ENCODE assay signal across 8 mouse cellular contexts in the genomic region with DNA sequence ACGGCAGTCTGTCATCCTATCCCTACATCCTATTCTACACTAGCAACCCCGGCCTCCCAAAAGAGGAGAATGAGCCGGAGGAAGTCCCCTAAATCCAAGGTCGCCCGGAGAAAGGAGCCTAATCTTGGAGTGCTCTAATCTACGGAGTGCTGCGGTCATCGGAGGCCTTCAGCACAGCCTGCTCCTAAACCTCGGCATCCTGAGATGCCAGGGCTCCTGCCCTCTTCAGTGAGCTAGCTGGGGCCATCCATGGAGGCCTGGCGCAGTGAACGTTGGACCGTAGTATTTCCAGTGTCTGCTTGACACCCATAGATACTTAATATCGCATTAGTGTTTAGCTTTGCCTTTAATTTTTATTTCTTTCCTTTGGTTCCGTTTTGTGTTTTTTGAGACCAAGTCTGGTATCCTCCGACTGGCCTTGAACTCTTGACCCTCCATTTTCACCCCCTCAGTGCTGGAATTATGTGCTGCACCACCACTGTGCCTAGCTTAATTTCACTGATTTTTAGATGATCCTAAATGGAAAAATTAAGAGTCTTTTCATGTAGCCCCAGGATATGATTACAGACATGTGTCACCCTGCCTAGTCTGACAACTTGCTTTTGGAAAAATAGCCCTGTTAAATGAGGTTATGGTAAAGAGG. TPM values are rescaled to one million over a fixed set of nuclear protein-coding genes. Genes with fewer than 3 reads are reported as not detected.
DNase-seq lines count a peak whose midpoint lies in the region; ATAC-seq and TF ChIP-seq lines count a peak whose summit lies in the region.

No protein-coding gene starts in this region.

- peak overlapping the region; percentile 97 for H3K9ac ChIP-seq in CH12.LX (ENCODE audit: insufficient read depth, low read depth)
- peak overlapping the region; percentile 99 for H3K9ac ChIP-seq in forebrain, embryonic 15.5 days (replicated peaks)
- peak overlapping the region; percentile 98 for H3K9ac ChIP-seq in liver, postnatal 0 days (replicated peaks)

- H3K79me2 ChIP-seq in CH12.LX (replicated peaks; ENCODE audit: control insufficient read depth, extremely low read depth, insufficient read depth, poor library complexity, severe bottlenecking), result peaks cover 44% of the 10 kb centered on the region

- H3K27ac ChIP-seq in gastrocnemius, adult 2 months, result peak overlapping the region; percentile 98
- peak overlapping the region; percentile 71 for H3K27ac ChIP-seq in CH12.LX (ENCODE audit: insufficient read depth, low read depth)
- peak overlapping the region; percentile 95 for H3K27ac ChIP-seq in forebrain, embryonic 15.5 days (replicated peaks)
- peak overlapping the region; percentile 96 for H3K27ac ChIP-seq in liver, postnatal 0 days (ENCODE audit: low read depth)

- no peak for TF ChIP-seq POLR2A in CH12.LX (IDR thresholded peaks at IDR 0.05; ENCODE audit: low read depth, low read length)

- TF ChIP-seq RAD21 in CH12.LX (IDR thresholded peaks at IDR 0.05; ENCODE audit: low read depth, low read length), result no peak

- H3K36me3 ChIP-seq in CH12.LX (replicated peaks in 1 of 2; ENCODE audit: control insufficient read depth in 1 of 2, insufficient read depth in 1 of 2, low read length in 1 of 2), result peaks cover 31 to 37% of the 10 kb centered on the region in 2 experiments
- peaks cover 29% of the 10 kb centered on the region for H3K36me3 ChIP-seq in forebrain, embryonic 15.5 days
- peaks cover 31% of the 10 kb centered on the region for H3K36me3 ChIP-seq in liver, postnatal 0 days (replicated peaks; ENCODE audit: insufficient read depth, low read length)

- ATAC-seq in forebrain, embryonic 15.5 days (replicated peaks), result peak; percentile 65; the same call in 1 of the 2 replicates
- ATAC-seq in liver, postnatal 0 days, result peak; percentile 35

- peaks cover 3 to 43% of the 10 kb centered on the region in 2 experiments for H3K4me1 ChIP-seq in CH12.LX (ENCODE audit: control insufficient read depth in 1 of 2, insufficient read depth in 2 of 2)
- peaks cover 38% of the 10 kb centered on the region for H3K4me1 ChIP-seq in forebrain, embryonic 15.5 days
- peaks cover 27% of the 10 kb centered on the region for H3K4me1 ChIP-seq in liver, postnatal 0 days (ENCODE audit: insufficient read depth)

- no peaks in the 10 kb centered on the region for H3K27me3 ChIP-seq in CH12.LX (replicated peaks)
- H3K27me3 ChIP-seq in forebrain, embryonic 15.5 days, result no peaks in the 10 kb centered on the region
- H3K27me3 ChIP-seq in liver, postnatal 0 days (ENCODE audit: insufficient read depth, low read length), result no peaks in the 10 kb centered on the region

- intact Hi-C loops in gastrocnemius, adult 2 months (cut with DNase I), result no loop called here

- H3K9me3 ChIP-seq in CH12.LX (replicated peaks; ENCODE audit: low read length), result no peaks in the 10 kb centered on the region
- H3K9me3 ChIP-seq in forebrain, embryonic 15.5 days, result no peaks in the 10 kb centered on the region
- H3K9me3 ChIP-seq in liver, postnatal 0 days (ENCODE audit: low read length), result no peaks in the 10 kb centered on the region

- dilution Hi-C loops in CH12.LX (cut with MboI; ENCODE audit: extremely low pct_ligation_motif_present, extremely low pct_unique_long_range_greater_than_20kb, low sequenced_read_pairs), result no loop called here

- H3K4me2 ChIP-seq in CH12.LX (ENCODE audit: insufficient read depth, low read depth, poor library complexity, severe bottlenecking), result peak overlapping the region; percentile 95
- peak overlapping the region; percentile 71 for H3K4me2 ChIP-seq in forebrain, embryonic 15.5 days (replicated peaks)
- H3K4me2 ChIP-seq in liver, postnatal 0 days (ENCODE audit: low read depth, low read length), result peak overlapping the region; percentile 82

- in situ Hi-C loops in CH12.LX (cut with MboI; ENCODE audit: low pct_ligation_motif_present, low pct_unique_long_range_greater_than_20kb, low sequenced_read_pairs), result no loop called here

- peak overlapping the region; percentile 87 for H3K4me3 ChIP-seq in gastrocnemius, adult 2 months
- H3K4me3 ChIP-seq in CH12.LX (replicated peaks in 1 of 3; ENCODE audit: low read depth in 2 of 3, low read length in 2 of 3, poor library complexity in 1 of 3), result peak overlapping the region; percentile 54 to 88 (median 71)
- peak overlapping the region; percentile 92 for H3K4me3 ChIP-seq in forebrain, embryonic 15.5 days
- peak overlapping the region; percentile 95 for H3K4me3 ChIP-seq in liver, postnatal 0 days (ENCODE audit: low read depth, low read length)

- WGBS in forebrain, embryonic 15.5 days, result 12% methylated on average over 15 of the region's 15 CpGs
- WGBS in liver, postnatal 0 days (ENCODE audit: insufficient replicate concordance), result 7% methylated on average over 15 of the region's 15 CpGs

- no peak for TF ChIP-seq EP300 in CH12.LX (IDR thresholded peaks at IDR 0.05; ENCODE audit: low read length)
- TF ChIP-seq EP300 in liver, postnatal 0 days (IDR thresholded peaks at IDR 0.05; ENCODE audit: low read depth), result peak; percentile 27; the same call in 1 of the 2 replicates

- TF ChIP-seq CTCF in gastrocnemius, adult 2 months (IDR thresholded peaks at IDR 0.05), result no peak
- TF ChIP-seq CTCF in CH12.LX (conservative IDR thresholded peaks at IDR 0.05 in 1 of 2, IDR thresholded peaks at IDR 0.05 in 1 of 2; ENCODE audit: low read depth in 2 of 2, low read length in 2 of 2), result no peak
- TF ChIP-seq CTCF in liver, postnatal 0 days (IDR thresholded peaks at IDR 0.05; ENCODE audit: low read depth), result no peak

- DNase-seq in gastrocnemius, adult 2 months, result no peak
- DNase-seq in gastrocnemius, adult 18-20 months (ENCODE audit: low spot score), result no peak
- DNase-seq in CH12.LX (ENCODE audit: extremely low read depth), result no peak
- no peak for DNase-seq in liver, postnatal 0 days
- no peak for DNase-seq in retina, embryonic 14.5 days (ENCODE audit: low spot score)
- DNase-seq in thymus, postnatal 14 days, result no peak
- no peak for DNase-seq in adrenal gland, adult 2 months

TF ChIP-seq in CH12.LX, 34 proteins besides CTCF, POLR2A, EP300 and RAD21:
- TF ChIP-seq MYC (IDR thresholded peaks at IDR 0.05; ENCODE audit: low read depth, low read length), result no peak
- TF ChIP-seq UBTF (IDR thresholded peaks at IDR 0.05; ENCODE audit: low read depth, low read length), result 0 out of 2 replicates have a peak, but pooled peaks have one; percentile 40

RNA-seq across cellular contexts. Expression of gene Hnrnpab, which starts 0.6 kb away (rescaled TPM):
- 100 to 1,000 TPM in 1 of 2 experiments, 10 to 100 TPM in 1; 95.0 to 112 TPM for total RNA-seq in gastrocnemius, adult 2 months (2021)
- 100 to 1,000 TPM; 103 to 109 TPM for total RNA-seq in gastrocnemius, adult 18-20 months (2021)
- total RNA-seq in CH12.LX (2012; rRNA removed) (893 and 1,222 TPM in 2 replicates), CH12.LX (2014; rRNA removed) (1,100 and 1,160 TPM in 2 replicates)
- polyA plus RNA-seq in CH12.LX (2012; ENCODE audit: insufficient read length, low read depth), result 2,181 and 2,430 TPM in 2 replicates
- 588 and 604 TPM in 2 replicates for polyA plus RNA-seq in forebrain, embryonic 15.5 days (2015; fragmentation: Nextera tagmentation; extraction: Ambion mirVana)
- polyA plus RNA-seq in liver, postnatal 0 days (2015; fragmentation: Nextera tagmentation; extraction: Ambion mirVana), result 114 and 130 TPM in 2 replicates
- 100 to 1,000 TPM; 266 to 294 TPM for total RNA-seq in adrenal gland, adult 2 months (2021)
- 234 and 286 TPM in 2 replicates for polyA plus RNA-seq in adrenal gland, adult 2 months (2012; rRNA removed)

RNA-seq across cellular contexts. Expression of gene Nhp2, which starts 12.3 kb away (rescaled TPM):
- 10 to 100 TPM; 24.9 to 25.7 TPM for total RNA-seq in gastrocnemius, adult 2 months (2021)
- 10 to 100 TPM; 24.2 to 28.1 TPM for total RNA-seq in gastrocnemius, adult 18-20 months (2021)
- total RNA-seq in CH12.LX (2012; rRNA removed), result 489 and 641 TPM in 2 replicates
- total RNA-seq in CH12.LX (2014; rRNA removed), result 649 and 722 TPM in 2 replicates
- polyA plus RNA-seq in CH12.LX (2012; ENCODE audit: insufficient read length, low read depth), result 847 and 914 TPM in 2 replicates
- 98.5 and 102 TPM in 2 replicates for polyA plus RNA-seq in forebrain, embryonic 15.5 days (2015; fragmentation: Nextera tagmentation; extraction: Ambion mirVana)
- polyA plus RNA-seq in liver, postnatal 0 days (2015; fragmentation: Nextera tagmentation; extraction: Ambion mirVana), result 70.1 and 76.2 TPM in 2 replicates
- 10 to 100 TPM; 76.3 to 79.4 TPM for total RNA-seq in adrenal gland, adult 2 months (2021)
- polyA plus RNA-seq in adrenal gland, adult 2 months (2012; rRNA removed), result 41.8 and 48.3 TPM in 2 replicates

RNA-seq across cellular contexts. Expression of gene Phykpl, which starts 22.7 kb away (rescaled TPM):
- 10 to 100 TPM; 15.5 to 15.8 TPM for total RNA-seq in gastrocnemius, adult 2 months (2021)
- 10 to 100 TPM; 10.9 to 11.9 TPM for total RNA-seq in gastrocnemius, adult 18-20 months (2021)
- total RNA-seq in CH12.LX (2012; rRNA removed) (30.9 and 40.5 TPM in 2 replicates), CH12.LX (2014; rRNA removed) (19.4 and 25.2 TPM in 2 replicates)
- 39.6 and 44.0 TPM in 2 replicates for polyA plus RNA-seq in CH12.LX (2012; ENCODE audit: insufficient read length, low read depth)
- 12.6 and 13.1 TPM in 2 replicates for polyA plus RNA-seq in forebrain, embryonic 15.5 days (2015; fragmentation: Nextera tagmentation; extraction: Ambion mirVana)
- polyA plus RNA-seq in liver, postnatal 0 days (2015; fragmentation: Nextera tagmentation; extraction: Ambion mirVana), result 14.5 TPM in 2 replicates
- 10 to 100 TPM; 21.7 to 23.3 TPM for total RNA-seq in adrenal gland, adult 2 months (2021)
- 29.2 and 35.1 TPM in 2 replicates for polyA plus RNA-seq in adrenal gland, adult 2 months (2012; rRNA removed)

RNA-seq across cellular contexts. Expression of gene Rmnd5b, which starts 28.5 kb away (rescaled TPM):
- total RNA-seq in gastrocnemius, adult 2 months (2021), result 10 to 100 TPM; 11.4 to 11.6 TPM
- total RNA-seq in gastrocnemius, adult 18-20 months (2021), result 10 to 100 TPM; 10.7 to 12.7 TPM
- total RNA-seq in CH12.LX (2012; rRNA removed) (46.6 and 46.7 TPM in 2 replicates), CH12.LX (2014; rRNA removed) (39.0 and 41.1 TPM in 2 replicates)
- polyA plus RNA-seq in CH12.LX (2012; ENCODE audit: insufficient read length, low read depth), result 59.5 and 60.2 TPM in 2 replicates
- 69.6 and 77.7 TPM in 2 replicates for polyA plus RNA-seq in forebrain, embryonic 15.5 days (2015; fragmentation: Nextera tagmentation; extraction: Ambion mirVana)
- polyA plus RNA-seq in liver, postnatal 0 days (2015; fragmentation: Nextera tagmentation; extraction: Ambion mirVana), result 13.0 and 16.0 TPM in 2 replicates
- total RNA-seq in adrenal gland, adult 2 months (2021), result 10 to 100 TPM; 44.0 to 61.9 TPM
- polyA plus RNA-seq in adrenal gland, adult 2 months (2012; rRNA removed), result 201 and 250 TPM in 2 replicates

RNA-seq across cellular contexts. Expression of gene N4bp3, which starts 43.4 kb away (rescaled TPM):
- 1 to 10 TPM; 2.7 to 4.2 TPM for total RNA-seq in gastrocnemius, adult 2 months (2021)
- total RNA-seq in gastrocnemius, adult 18-20 months (2021), result 1 to 10 TPM; 2.0 to 2.6 TPM
- 19.7 and 21.2 TPM in 2 replicates for total RNA-seq in CH12.LX (2012; rRNA removed)
- total RNA-seq in CH12.LX (2014; rRNA removed), result 17.8 and 19.1 TPM in 2 replicates
- polyA plus RNA-seq in CH12.LX (2012; ENCODE audit: insufficient read length, low read depth), result 22.1 and 25.4 TPM in 2 replicates
- 10.2 and 10.8 TPM in 2 replicates for polyA plus RNA-seq in forebrain, embryonic 15.5 days (2015; fragmentation: Nextera tagmentation; extraction: Ambion mirVana)
- polyA plus RNA-seq in liver, postnatal 0 days (2015; fragmentation: Nextera tagmentation; extraction: Ambion mirVana), result 2.4 and 2.8 TPM in 2 replicates
- total RNA-seq in adrenal gland, adult 2 months (2021), result 1 to 10 TPM; 5.3 to 9.3 TPM
- polyA plus RNA-seq in adrenal gland, adult 2 months (2012; rRNA removed), result 10.5 and 15.1 TPM in 2 replicates

Comparison
In these comparisons a context has a peak if more than half of its experiments do, and no peak if none do; other contexts are left out.
1. RNA of gene Nhp2, which starts 12.3 kb away (total RNA-seq): 489 to 722 TPM in CH12.LX; 76.3 to 79.4 TPM in adrenal gland, adult 2 months, 24.2 to 28.1 TPM in gastrocnemius, adult 18-20 months and 24.9 to 25.7 TPM in gastrocnemius, adult 2 months; every median in the first group is over 4 times any median in the second.
2. Peak in every context shown above with its lines, with median percentiles within 50 percentile points of each other: H3K27ac ChIP-seq, H3K4me3 ChIP-seq, H3K4me2 ChIP-seq and H3K9ac ChIP-seq.